Mouse (Mus musculus) CH12.LX (cell line): ENCODE data around the gene Zfp827. TPM values are rescaled to one million over a fixed set of nuclear protein-coding genes. Genes with fewer than 3 reads are reported as not detected.

Experiments used
- DNase-seq: peaks from one replicate; pipeline ENCODE4 v3.0.0-alpha.2; 2013; ENCODE audit errors: extremely low read depth
- H3K27ac ChIP-seq: 2 replicates; pipeline ENCODE4 v1.5.1; 2012; ENCODE audit warnings: low read depth, mild to moderate bottlenecking, control low read depth, moderate library complexity; ENCODE audit not compliant: insufficient read depth
- H3K27me3 ChIP-seq: replicated peaks from 2 replicates; pipeline ENCODE3; 2012; ENCODE audit warnings: inconsistent platforms
- H3K36me3 ChIP-seq, 2 experiments: replicated peaks in 1 of 2; 2 replicates each; pipeline versions ENCODE3 to v1.6.1; 2012; ENCODE audit warnings: inconsistent platforms in 1 of 2, low read length in 1 of 2, mild to moderate bottlenecking in 1 of 2, mixed read lengths in 1 of 2, moderate library complexity in 1 of 2; ENCODE audit not compliant: control insufficient read depth in 1 of 2, insufficient read depth in 1 of 2
- H3K4me1 ChIP-seq, 2 experiments: 2 replicates each; pipeline ENCODE4 v1.6.1; 2012; ENCODE audit warnings: inconsistent platforms in 1 of 2, moderate library complexity in 1 of 2; ENCODE audit not compliant: insufficient read depth in 2 of 2, control insufficient read depth in 1 of 2
- H3K4me2 ChIP-seq: 2 replicates; pipeline ENCODE4 v1.6.1; 2012; ENCODE audit warnings: low read depth, mild to moderate bottlenecking, control low read depth; ENCODE audit not compliant: poor library complexity, insufficient read depth, severe bottlenecking
- H3K4me3 ChIP-seq, 3 experiments: fragments of 150-350 bp in 1 of 3; sonication (generic) in 1 of 3; replicated peaks in 1 of 3; 2 replicates each; pipeline versions ENCODE3 to v1.5.1; 2011 to 2012; ENCODE audit warnings: low read depth in 2 of 3, low read length in 2 of 3, mild to moderate bottlenecking in 2 of 3, moderate library complexity in 2 of 3, control low read depth in 1 of 3, improper control_type of control experiment in 1 of 3, inconsistent platforms in 1 of 3, mixed read lengths in 1 of 3; ENCODE audit not compliant: poor library complexity in 1 of 3
- H3K79me2 ChIP-seq: replicated peaks from 2 replicates; pipeline ENCODE4 v1.6.1; 2012; ENCODE audit warnings: mild to moderate bottlenecking, moderate library complexity; ENCODE audit not compliant: control insufficient read depth, poor library complexity, insufficient read depth, severe bottlenecking; ENCODE audit errors: extremely low read depth
- H3K9ac ChIP-seq: 2 replicates; pipeline ENCODE4 v1.6.1; 2012; ENCODE audit warnings: low read depth, mild to moderate bottlenecking, control low read depth, moderate library complexity; ENCODE audit not compliant: insufficient read depth
- H3K9me3 ChIP-seq: replicated peaks from 2 replicates; pipeline ENCODE3; 2012; ENCODE audit warnings: low read length, inconsistent platforms, mixed read lengths
- BHLHE40 ChIP-seq: IDR thresholded peaks from 2 replicates; pipeline ENCODE4 v1.6.1; 2011; ENCODE audit warnings: mild to moderate bottlenecking, low read depth, low read length, improper control_type of control experiment
- CHD2 ChIP-seq: IDR thresholded peaks from 2 replicates; pipeline ENCODE4 v1.6.1; 2011; ENCODE audit warnings: low read length, improper control_type of control experiment
- CTCF ChIP-seq, 2 experiments: IDR thresholded peaks in 1 of 2; conservative IDR thresholded peaks in 1 of 2; 2 replicates each; pipeline ENCODE4 v1.5.1; 2011 to 2012; ENCODE audit warnings: low read depth in 2 of 2, low read length in 2 of 2, improper control_type of control experiment in 1 of 2, inconsistent platforms in 1 of 2, mild to moderate bottlenecking in 1 of 2, moderate library complexity in 1 of 2
- EP300 ChIP-seq: IDR thresholded peaks from 2 replicates; pipeline ENCODE4 v1.6.1; 2011; ENCODE audit warnings: low read length, improper control_type of control experiment
- GABPA ChIP-seq: IDR thresholded peaks from 2 replicates; pipeline ENCODE4 v1.6.1; 2012; ENCODE audit warnings: low read depth, low read length, improper control_type of control experiment, inconsistent platforms; ENCODE audit not compliant: insufficient replicate concordance
- HCFC1 ChIP-seq: IDR thresholded peaks from 2 replicates; pipeline ENCODE4 v1.6.1; 2012; ENCODE audit warnings: low read depth, mild to moderate bottlenecking, inconsistent platforms, low read length, improper control_type of control experiment
- IRF4 ChIP-seq: IDR thresholded peaks from 2 replicates; pipeline ENCODE4 v1.6.1; 2014; ENCODE audit warnings: low read depth, mild to moderate bottlenecking, inconsistent platforms, low read length, improper control_type of control experiment
- KAT2A ChIP-seq: IDR thresholded peaks from 2 replicates; pipeline ENCODE4 v1.6.1; 2012; ENCODE audit warnings: low read length, improper control_type of control experiment, inconsistent platforms; ENCODE audit not compliant: insufficient replicate concordance
- MEF2A ChIP-seq: IDR thresholded peaks from 2 replicates; pipeline ENCODE4 v1.6.1; 2014; ENCODE audit warnings: low read depth, mild to moderate bottlenecking, inconsistent platforms, low read length, improper control_type of control experiment, borderline replicate concordance
- MXI1 ChIP-seq: IDR thresholded peaks from 2 replicates; pipeline ENCODE4 v1.6.1; 2011; ENCODE audit warnings: mild to moderate bottlenecking, low read depth, low read length, improper control_type of control experiment
- MYC ChIP-seq: IDR thresholded peaks from 2 replicates; pipeline ENCODE4 v1.6.1; 2011; ENCODE audit warnings: low read depth, mild to moderate bottlenecking, improper control_type of control experiment, low read length
- NELFE ChIP-seq: IDR thresholded peaks from 2 replicates; pipeline ENCODE4 v1.6.1; 2011; ENCODE audit warnings: low read depth, low read length, improper control_type of control experiment
- NRF1 ChIP-seq: IDR thresholded peaks from 2 replicates; pipeline ENCODE4 v1.6.1; 2014; ENCODE audit warnings: low read depth, mild to moderate bottlenecking, inconsistent platforms, low read length, improper control_type of control experiment, moderate library complexity
- PAX5 ChIP-seq: IDR thresholded peaks from 2 replicates; pipeline ENCODE4 v1.6.1; 2012; ENCODE audit warnings: low read length, inconsistent platforms, mixed read lengths
- POLR2AphosphoS2 ChIP-seq: IDR thresholded peaks from 2 replicates; pipeline ENCODE4 v1.6.1; 2011; ENCODE audit warnings: low read depth, low read length, improper control_type of control experiment
- RCOR1 ChIP-seq: conservative IDR thresholded peaks from 2 replicates; pipeline ENCODE4 v1.6.1; 2012; ENCODE audit warnings: low read depth, mild to moderate bottlenecking, inconsistent platforms, low read length, improper control_type of control experiment
- SIN3A ChIP-seq: IDR thresholded peaks from 2 replicates; pipeline ENCODE4 v1.6.1; 2012; ENCODE audit warnings: low read length, improper control_type of control experiment, inconsistent platforms
- SMC3 ChIP-seq: IDR thresholded peaks from 2 replicates; pipeline ENCODE4 v1.6.1; 2011; ENCODE audit warnings: low read depth, low read length, improper control_type of control experiment
- TBP ChIP-seq: conservative IDR thresholded peaks from 2 replicates; pipeline ENCODE4 v1.6.1; 2011; ENCODE audit warnings: low read depth, low read length, improper control_type of control experiment
- USF1 ChIP-seq: IDR thresholded peaks from 2 replicates; pipeline ENCODE4 v1.6.1; 2014; ENCODE audit warnings: low read depth, mild to moderate bottlenecking, inconsistent platforms, low read length, improper control_type of control experiment
- ZNF384 ChIP-seq: IDR thresholded peaks from 2 replicates; pipeline ENCODE4 v1.6.1; 2012; ENCODE audit warnings: low read depth, low read length, improper control_type of control experiment, inconsistent platforms
- dilution Hi-C: fragments of 300-500 bp; cut with MboI; formaldehyde crosslinking; loops from 2 replicates; pipeline ENCODE4 v1.14.3; 2020; ENCODE audit warnings: low sequenced_read_pairs; ENCODE audit not compliant: extremely low pct_unique_long_range_greater_than_20kb, extremely low pct_ligation_motif_present
- in situ Hi-C: fragments of 300-500 bp; cut with MboI; formaldehyde crosslinking; loops from 3 replicates; pipeline ENCODE4 v1.14.3; 2019; ENCODE audit warnings: low sequenced_read_pairs, low pct_ligation_motif_present, low pct_unique_long_range_greater_than_20kb, mixed read lengths
- polyA plus RNA-seq: library from polyadenylated mRNA; unstranded; fragments of >175 nt; gene quantifications from 2 replicates; pipeline ENCODE4 v1.2.1, GENCODE M21; 2012; ENCODE audit warnings: low read depth; ENCODE audit not compliant: insufficient read length
- total RNA-seq, 2 experiments: library from RNA; depleted of rRNA; stranded (reverse); fragments of 300-350 nt in 1 of 2; fragments of >200 nt in 1 of 2; gene quantifications; 2 replicates each; pipeline ENCODE4 v1.2.3; 2012 to 2014

The Zfp827 gene
- total and polyA plus RNA-seq, 3 experiments = 4.3 to 11.1 (median 7.8) TPM

DNA sequence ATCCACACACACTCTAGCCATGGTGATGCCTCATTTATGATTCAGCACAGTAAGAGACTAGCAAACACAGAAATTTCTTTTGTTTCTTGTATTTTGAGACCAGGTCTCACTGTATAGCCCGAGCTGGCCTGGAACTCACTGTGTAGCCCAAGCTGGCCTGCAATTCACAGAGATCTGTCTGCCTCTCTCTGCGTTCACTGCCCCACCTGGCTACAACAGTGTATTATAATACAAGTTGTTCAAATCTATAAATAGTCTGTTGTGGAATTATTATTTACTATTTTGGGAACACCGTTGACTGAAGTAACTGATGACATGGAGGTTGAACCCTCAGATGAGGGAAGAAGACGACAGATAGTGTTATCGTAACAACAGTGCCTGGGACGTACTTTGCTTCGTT lies 66.9 kb downstream of the Zfp827 start:
- dilution Hi-C loops = no loop called here
- Histone ChIP-seq H3K9me3 (no peaks in the 10 kb centered on the region), H3K27me3 (no peaks in the 10 kb centered on the region), H3K4me1 (no peaks in the 10 kb centered on the region), H3K4me2 (no peak overlapping the region), H3K79me2 (0 out of 2 replicates have a peak, but pooled peaks cover 3% of the 10 kb centered on the region), H3K4me3 (no peak overlapping the region), H3K36me3 (peaks cover 39 to 87% of the 10 kb centered on the region in 2 experiments), H3K9ac (no peak overlapping the region)
- no peak for DNase-seq
- no peak for TF ChIP-seq EP300
- TF ChIP-seq HCFC1 = no peak
- TF ChIP-seq GABPA = no peak
- no peak for TF ChIP-seq NELFE
- TF ChIP-seq IRF4 = no peak
- TF ChIP-seq MXI1 = no peak
- TF ChIP-seq USF1 = no peak
- no peak for TF ChIP-seq ZNF384
- TF ChIP-seq PAX5 = no peak
- TF ChIP-seq CHD2 = no peak
- no peak for TF ChIP-seq SMC3
- TF ChIP-seq NRF1 = no peak
- TF ChIP-seq MYC = no peak
- TF ChIP-seq TBP = no peak
- no peak for TF ChIP-seq MEF2A
- TF ChIP-seq, all 38 proteins: peak for 0
- H3K27ac ChIP-seq = no peak overlapping the region
- in situ Hi-C loops = no loop called here

DNA sequence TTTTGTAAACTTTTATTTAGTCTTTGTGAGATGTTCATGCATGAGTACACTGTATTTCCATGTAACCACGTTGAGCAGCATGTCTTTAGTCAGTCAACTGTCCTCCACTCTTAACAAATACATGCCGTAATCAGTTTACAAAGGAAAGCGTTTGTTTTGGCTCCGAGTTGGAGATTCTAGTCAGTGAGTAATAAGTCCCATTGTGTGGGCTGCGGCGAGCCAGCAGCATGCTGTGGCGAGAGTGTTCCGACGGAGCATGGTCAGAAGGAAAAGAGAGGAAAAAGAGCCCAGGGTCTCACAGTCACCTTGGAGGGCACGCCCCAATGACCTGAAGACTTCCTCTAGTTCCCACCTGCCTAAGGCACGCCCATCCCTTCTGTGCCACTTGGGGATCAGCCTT lies 68.7 kb downstream of the Zfp827 start:
- H3K4me2 ChIP-seq = no peak overlapping the region
- H3K27me3 ChIP-seq = no peaks in the 10 kb centered on the region
- peaks cover 5% of the 10 kb centered on the region; the same call in 1 of the 2 replicates for H3K79me2 ChIP-seq
- TF ChIP-seq BHLHE40 (no peak), RCOR1 (no peak), USF1 (no peak), KAT2A (no peak), POLR2AphosphoS2 (no peak), CTCF (conservative IDR thresholded peaks at IDR 0.05 in 1 of 2, IDR thresholded peaks at IDR 0.05 in 1 of 2; ENCODE audit: low read depth in 2 of 2, low read length in 2 of 2) (no peak), NELFE (no peak), GABPA (no peak), CHD2 (no peak), SIN3A (no peak), MYC (no peak)
- H3K27ac ChIP-seq = no peak overlapping the region
- in situ Hi-C loops = no loop called here
- peaks cover 40 to 78% of the 10 kb centered on the region in 2 experiments for H3K36me3 ChIP-seq
- no peak overlapping the region for H3K9ac ChIP-seq
- no peak overlapping the region for H3K4me3 ChIP-seq
- no peaks in the 10 kb centered on the region for H3K4me1 ChIP-seq
- no peaks in the 10 kb centered on the region for H3K9me3 ChIP-seq
- no peak for DNase-seq
- dilution Hi-C loops = no loop called here
